Mouse (Mus musculus): ENCODE results near the gene Sirt7. TPM values are rescaled to one million over a fixed set of nuclear protein-coding genes. Genes with fewer than 3 reads are reported as not detected.

Gene Sirt7
- polyA plus RNA-seq, 1 experiment = 78.5 TPM

DNA sequence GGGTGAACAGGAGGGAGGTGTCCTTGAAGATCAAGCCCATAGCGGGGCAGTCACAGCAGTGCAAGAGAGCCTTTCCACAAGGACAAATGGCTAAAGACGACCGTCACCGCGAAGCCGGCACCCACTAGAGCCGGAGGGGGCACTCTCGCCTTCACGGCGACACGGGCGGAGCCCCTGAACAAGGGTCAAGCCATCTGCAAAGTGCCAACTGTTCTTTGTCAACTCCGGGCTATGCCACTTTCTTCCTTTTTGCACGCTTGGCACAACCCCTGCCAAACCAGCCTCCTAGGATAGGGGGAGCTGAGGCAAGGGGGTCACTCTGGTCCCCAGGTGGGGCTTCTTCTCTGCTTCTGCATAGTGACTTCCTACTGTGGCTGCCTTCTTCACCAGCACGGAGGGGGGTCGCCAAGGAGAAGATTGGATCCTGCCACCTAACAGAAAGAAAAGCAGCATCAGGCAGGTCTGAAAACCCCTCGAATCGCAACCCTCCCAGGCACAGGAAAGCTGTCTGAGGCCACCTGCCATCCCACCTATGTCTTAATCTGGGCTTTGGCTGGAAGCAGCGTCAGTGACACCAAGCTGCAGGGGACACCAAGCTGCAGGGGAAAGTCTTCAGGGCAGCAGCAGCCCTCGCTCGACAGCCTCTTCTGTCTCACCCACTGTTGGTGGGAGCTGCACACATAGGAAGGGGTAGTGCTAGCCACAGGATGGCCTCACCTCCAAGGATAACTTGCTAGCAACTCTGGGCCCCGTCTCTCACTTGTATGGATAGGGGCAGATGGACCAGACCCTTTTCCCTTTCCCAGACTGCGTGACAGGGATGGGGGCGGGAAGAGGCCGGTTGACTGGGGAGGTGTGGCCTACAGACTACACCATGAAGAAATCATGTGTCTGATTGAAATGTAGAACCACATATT is 6.2 kb downstream of the Sirt7 start:
- Histone ChIP-seq H3K4me3 (ENCODE audit: insufficient read depth, low read length) (no peak overlapping the region), H3K4me1 (ENCODE audit: control insufficient read depth, insufficient read depth, low read length) (peaks cover 18% of the 10 kb centered on the region), H3K27ac (ENCODE audit: insufficient read depth, low read depth, low read length) (no peak overlapping the region)
- no peak for TF ChIP-seq POLR2A (IDR thresholded peaks at IDR 0.05; ENCODE audit: borderline replicate concordance, low read depth, low read length)
- TF ChIP-seq CTCF (IDR thresholded peaks at IDR 0.05; ENCODE audit: low read depth, low read length) = no peak

GRCm38 (mm10) chr11:120617519-120618112 is 7.4 kb downstream of the Sirt7 start, which contains the start of gene Pcyt2:
Pcyt2 (minus strand) TSS chr11:120617936.
- TF ChIP-seq CTCF (IDR thresholded peaks at IDR 0.05; ENCODE audit: low read depth, low read length) (no peak), POLR2A (IDR thresholded peaks at IDR 0.05; ENCODE audit: borderline replicate concordance, low read depth, low read length) (no peak)
- Histone ChIP-seq H3K4me1 (ENCODE audit: control insufficient read depth, insufficient read depth, low read length) (peaks cover 17% of the 10 kb centered on the region), H3K27ac (ENCODE audit: insufficient read depth, low read depth, low read length) (peak within 1 kb of the TSS; percentile 73), H3K4me3 (ENCODE audit: insufficient read depth, low read length) (peak within 1 kb of the TSS; percentile 93)

DNA sequence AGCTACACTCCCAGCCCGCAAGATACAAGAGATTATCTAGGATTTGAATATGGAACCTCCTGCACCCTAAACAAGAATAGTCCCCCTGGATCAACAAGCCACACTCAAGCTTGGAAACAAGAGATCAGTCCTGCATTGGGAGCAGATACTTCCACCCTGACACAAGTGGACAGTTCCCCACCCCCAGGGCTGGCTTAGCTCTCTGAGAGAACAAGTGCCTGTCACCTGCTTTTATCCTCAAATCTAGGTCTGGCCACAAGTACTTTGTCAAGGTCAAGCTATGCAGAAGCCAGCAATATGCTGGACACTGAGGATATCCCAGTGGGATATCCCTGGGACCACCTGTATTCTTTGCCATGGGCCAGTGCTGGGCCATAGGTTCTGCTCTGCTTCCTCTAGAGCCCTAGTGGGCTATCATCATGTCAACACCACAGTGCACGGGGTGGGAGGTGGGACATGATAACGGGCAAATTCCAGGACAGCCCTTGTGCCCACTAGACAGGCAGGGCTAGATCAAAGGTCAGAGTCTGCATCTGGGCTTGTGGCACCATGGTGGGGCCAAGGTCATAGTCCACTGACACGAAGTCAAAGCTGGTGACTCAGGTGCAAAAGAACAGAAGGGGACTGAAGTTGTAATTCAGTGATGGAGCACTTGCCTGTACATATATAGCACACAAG is 8.3 kb downstream of the Sirt7 start:
- peak overlapping the region; percentile 93 for H3K4me3 ChIP-seq (ENCODE audit: insufficient read depth, low read length)
- H3K27ac ChIP-seq (ENCODE audit: insufficient read depth, low read depth, low read length) = peak overlapping the region; percentile 73
- H3K4me1 ChIP-seq (ENCODE audit: control insufficient read depth, insufficient read depth, low read length) = peaks cover 17% of the 10 kb centered on the region
- TF ChIP-seq CTCF (IDR thresholded peaks at IDR 0.05; ENCODE audit: low read depth, low read length) = no peak
- no peak for TF ChIP-seq POLR2A (IDR thresholded peaks at IDR 0.05; ENCODE audit: borderline replicate concordance, low read depth, low read length)

GRCm38 (mm10) chr11:120615606-120616203 is 9.3 kb downstream of the Sirt7 start:
- TF ChIP-seq CTCF (IDR thresholded peaks at IDR 0.05; ENCODE audit: low read depth, low read length) (no peak), POLR2A (IDR thresholded peaks at IDR 0.05; ENCODE audit: borderline replicate concordance, low read depth, low read length) (no peak)
- Histone ChIP-seq H3K4me1 (ENCODE audit: control insufficient read depth, insufficient read depth, low read length) (peaks cover 17% of the 10 kb centered on the region), H3K4me3 (ENCODE audit: insufficient read depth, low read length) (peak overlapping the region; percentile 19; the same call in 1 of the 2 replicates), H3K27ac (ENCODE audit: insufficient read depth, low read depth, low read length) (no peak overlapping the region)

- Histone ChIP-seq H3K4me3 (ENCODE audit: insufficient read depth, low read length) (no peak overlapping the region), H3K4me1 (ENCODE audit: control insufficient read depth, insufficient read depth, low read length) (peaks cover 17% of the 10 kb centered on the region), H3K27ac (ENCODE audit: insufficient read depth, low read depth, low read length) (no peak overlapping the region)
- TF ChIP-seq CTCF (IDR thresholded peaks at IDR 0.05; ENCODE audit: low read depth, low read length) (no peak), POLR2A (IDR thresholded peaks at IDR 0.05; ENCODE audit: borderline replicate concordance, low read depth, low read length) (no peak)
These were observed 9.9 kb downstream of the Sirt7 start for GRCm38 (mm10) chr11:120615167-120615566.

GRCm38 (mm10) chr11:120613976-120614375 is 11.1 kb downstream of the Sirt7 start:
- H3K4me1 ChIP-seq (ENCODE audit: control insufficient read depth, insufficient read depth, low read length) = peaks cover 17% of the 10 kb centered on the region
- H3K27ac ChIP-seq (ENCODE audit: insufficient read depth, low read depth, low read length) = no peak overlapping the region
- TF ChIP-seq CTCF (IDR thresholded peaks at IDR 0.05; ENCODE audit: low read depth, low read length) (no peak), POLR2A (IDR thresholded peaks at IDR 0.05; ENCODE audit: borderline replicate concordance, low read depth, low read length) (no peak)

GRCm38 (mm10) chr11:120613481-120613972 is 11.5 kb downstream of the Sirt7 start:
- no peak overlapping the region for H3K4me3 ChIP-seq (ENCODE audit: insufficient read depth, low read length)
- no peak for TF ChIP-seq POLR2A (IDR thresholded peaks at IDR 0.05; ENCODE audit: borderline replicate concordance, low read depth, low read length)
- no peak for TF ChIP-seq CTCF (IDR thresholded peaks at IDR 0.05; ENCODE audit: low read depth, low read length)
- H3K4me1 ChIP-seq (ENCODE audit: control insufficient read depth, insufficient read depth, low read length) = peaks cover 17% of the 10 kb centered on the region
- no peak overlapping the region for H3K27ac ChIP-seq (ENCODE audit: insufficient read depth, low read depth, low read length)

More at GRCm38 (mm10) chr11:120613976-120614375, 11.1 kb downstream of the Sirt7 start:
- H3K4me3 ChIP-seq (ENCODE audit: insufficient read depth, low read length) = no peak overlapping the region

- peaks cover 15% of the 10 kb centered on the region for H3K4me1 ChIP-seq (ENCODE audit: control insufficient read depth, insufficient read depth, low read length)
- peak; percentile 54 for TF ChIP-seq CTCF (IDR thresholded peaks at IDR 0.05; ENCODE audit: low read depth, low read length)
- no peak for TF ChIP-seq POLR2A (IDR thresholded peaks at IDR 0.05; ENCODE audit: borderline replicate concordance, low read depth, low read length)
- no peak overlapping the region for H3K27ac ChIP-seq (ENCODE audit: insufficient read depth, low read depth, low read length)
These were observed 12.3 kb downstream of the Sirt7 start for GRCm38 (mm10) chr11:120612763-120613162.

DNA sequence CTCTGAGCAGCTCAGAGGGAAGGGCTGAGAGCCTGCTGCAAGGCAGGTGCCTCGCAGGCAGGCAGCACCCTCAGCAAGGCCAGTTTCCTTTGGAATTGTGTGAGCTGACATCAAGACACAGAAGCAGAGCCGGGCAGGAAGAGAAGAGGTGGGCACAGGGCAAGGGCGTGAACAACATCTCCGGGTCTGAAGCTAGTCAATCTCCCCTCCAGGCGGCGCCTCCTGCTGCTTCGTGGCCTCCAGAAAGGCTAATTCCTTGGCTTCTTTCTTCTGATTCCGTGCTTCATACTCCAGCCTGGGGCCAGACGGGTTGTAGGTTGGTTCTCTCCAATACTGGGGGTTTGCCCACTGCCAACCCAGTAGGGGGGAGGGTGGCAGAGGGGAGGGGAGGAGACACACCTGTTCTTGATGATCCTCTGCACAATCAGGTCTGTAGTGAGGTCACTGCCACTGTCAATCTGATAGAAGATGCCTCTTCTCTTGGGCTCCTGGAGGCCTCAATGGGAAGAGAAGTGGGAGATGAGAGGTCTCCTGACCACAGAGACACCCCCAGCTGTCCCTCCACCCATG is 14.5 kb downstream of the Sirt7 start:
- Histone ChIP-seq H3K4me1 (ENCODE audit: control insufficient read depth, insufficient read depth, low read length) (peaks cover 6% of the 10 kb centered on the region), H3K4me3 (ENCODE audit: insufficient read depth, low read length) (no peak overlapping the region), H3K27ac (ENCODE audit: insufficient read depth, low read depth, low read length) (no peak overlapping the region)
- TF ChIP-seq CTCF (IDR thresholded peaks at IDR 0.05; ENCODE audit: low read depth, low read length) = no peak
- no peak for TF ChIP-seq POLR2A (IDR thresholded peaks at IDR 0.05; ENCODE audit: borderline replicate concordance, low read depth, low read length)

More at GRCm38 (mm10) chr11:120612763-120613162, 12.3 kb downstream of the Sirt7 start:
- no peak overlapping the region for H3K4me3 ChIP-seq (ENCODE audit: insufficient read depth, low read length)
